Mouse (Mus musculus): ENCODE results near the gene Kmt2c.

GRCm38 (mm10) chr5:25528851-25529528 is 30.4 kb upstream of the Kmt2c start:
- no peak for TF ChIP-seq POLR2A (IDR thresholded peaks at IDR 0.05; ENCODE audit: borderline replicate concordance, extremely low read depth, low read depth, low read length)
- TF ChIP-seq CTCF (IDR thresholded peaks at IDR 0.05; ENCODE audit: insufficient read depth, low read length): no peak

Data from lung, adult 2 months (tissue).